Mouse (Mus musculus): ENCODE measurements around the gene Clec4g.
"Not testable (repeated sequence)": the region's sequence is repeated elsewhere in the genome, so short reads cannot be mapped to it uniquely, and the experiment has no call there.

Clec4g gene

DNA sequence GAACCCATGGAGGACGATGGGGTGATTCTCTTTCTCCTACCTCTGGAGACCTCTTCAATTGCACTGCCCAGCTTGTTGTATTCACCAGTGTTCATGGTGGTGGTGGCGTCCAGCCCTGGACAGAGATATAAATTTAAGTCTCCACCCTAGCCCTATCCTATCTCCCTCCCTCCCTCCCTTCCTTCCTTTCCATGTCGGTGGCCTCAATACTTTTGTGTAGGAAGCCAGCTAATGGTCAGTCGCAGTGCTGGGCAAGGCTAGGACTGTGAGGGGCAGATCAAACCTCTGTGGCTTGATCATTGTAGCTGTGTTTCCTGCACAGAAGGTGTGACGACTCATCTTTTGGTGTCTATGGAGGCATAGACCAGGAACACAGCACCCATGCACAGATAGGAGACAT is at the start of gene Clec4g:
TSS of gene Clec4g (minus strand) at position 101 of the 400 bp plus-strand sequence.
- no peak for DNase-seq (ENCODE audit: low spot score in 2 of 2)

DNA sequence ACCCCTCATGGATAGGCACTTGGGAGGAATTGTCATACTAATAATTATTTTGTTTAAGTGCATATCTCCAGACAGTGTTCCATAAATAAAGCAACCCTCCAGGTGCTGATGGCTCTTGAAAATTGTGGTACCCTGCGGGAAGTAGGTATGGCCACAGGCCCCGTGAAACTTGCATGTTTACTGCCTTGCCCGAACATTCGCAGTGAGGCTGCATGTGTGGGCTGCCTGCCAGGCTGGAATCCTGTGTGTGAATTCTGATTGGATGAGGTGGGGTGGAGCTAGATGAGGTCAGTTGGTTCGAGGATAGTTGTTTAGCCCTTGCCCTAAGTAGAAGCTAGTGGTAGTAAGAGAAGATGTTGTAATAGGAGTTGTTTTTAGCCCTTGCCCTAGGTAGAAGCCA is 48.2 kb upstream of the Clec4g start:
- not testable (repeated sequence) for DNase-seq (ENCODE audit: low spot score in 2 of 2)

DNA sequence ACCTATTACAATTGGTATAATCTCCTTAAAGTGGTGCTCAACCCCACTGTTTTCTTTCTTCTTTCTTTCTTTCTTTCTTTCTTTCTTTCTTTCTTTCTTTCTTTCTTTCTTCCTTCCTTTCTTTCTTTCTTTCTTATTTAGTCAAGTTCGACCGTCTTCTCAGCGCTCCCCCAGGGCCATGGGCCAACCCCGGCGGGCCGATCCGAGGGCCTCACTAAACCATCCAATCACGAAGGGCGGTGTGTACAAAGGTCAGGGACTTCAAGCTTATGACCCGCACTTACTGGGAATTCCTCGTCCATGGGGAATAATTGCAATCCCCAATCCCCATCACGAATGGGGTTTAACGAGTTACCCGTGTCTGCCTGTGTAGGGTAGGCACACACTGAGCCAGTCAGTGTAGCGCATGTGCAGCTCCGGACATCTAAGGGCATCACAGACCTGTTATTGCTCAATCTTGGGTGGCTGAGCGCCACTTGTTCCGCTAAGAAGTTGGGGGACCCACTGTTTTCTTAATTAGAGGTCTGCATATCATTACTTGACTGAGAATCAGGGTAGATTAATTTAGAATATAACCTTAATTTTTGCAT is 33.9 kb upstream of the Clec4g start:
- DNase-seq (ENCODE audit: low spot score in 2 of 2) = peak in 1 of 2 experiments; percentile 3

DNA sequence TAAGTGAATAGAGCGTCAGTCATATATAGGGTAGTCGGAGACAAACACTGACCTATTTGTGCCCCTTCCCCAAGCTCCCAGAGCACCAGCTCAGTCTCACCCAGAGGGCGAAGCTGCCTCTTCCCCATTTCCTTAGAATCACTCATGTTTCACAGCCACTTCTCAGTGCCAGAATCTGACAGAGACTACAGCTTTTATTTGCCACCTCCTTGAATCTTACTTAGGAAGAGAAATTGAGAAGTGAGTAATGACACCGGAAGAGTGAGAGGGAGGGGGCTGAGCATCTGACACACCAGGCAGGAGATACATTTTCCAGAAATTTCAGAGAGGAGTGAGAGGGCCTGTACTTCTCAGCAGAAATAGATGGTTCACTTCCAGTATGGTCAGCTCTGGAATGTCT is 28.3 kb upstream of the Clec4g start, which contains the start of gene Cd209a:
TSS of gene Cd209a (minus strand) at position 224 of the 400 bp plus-strand sequence.
- DNase-seq (ENCODE audit: low spot score in 2 of 2) = no peak

DNA sequence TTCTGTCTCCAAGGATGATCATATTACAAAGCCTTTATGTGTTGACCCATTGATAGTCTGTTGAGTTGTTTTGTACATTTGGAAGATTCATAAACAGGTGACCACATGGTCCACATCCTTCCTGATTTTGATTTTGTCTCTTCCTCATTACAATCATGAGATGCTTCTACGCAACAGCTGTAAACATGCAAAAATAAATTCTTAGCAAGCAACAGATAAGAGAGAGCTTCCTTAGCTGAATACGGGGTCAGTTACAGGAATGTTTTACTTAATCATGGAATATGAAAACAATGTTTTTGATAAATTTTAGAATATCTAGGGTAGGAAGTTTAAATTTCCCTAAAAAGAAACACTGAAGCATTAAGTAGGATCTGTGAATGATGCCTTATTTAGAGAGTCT is 16.5 kb upstream of the Clec4g start:
- DNase-seq (ENCODE audit: low spot score in 2 of 2) = no peak

DNA sequence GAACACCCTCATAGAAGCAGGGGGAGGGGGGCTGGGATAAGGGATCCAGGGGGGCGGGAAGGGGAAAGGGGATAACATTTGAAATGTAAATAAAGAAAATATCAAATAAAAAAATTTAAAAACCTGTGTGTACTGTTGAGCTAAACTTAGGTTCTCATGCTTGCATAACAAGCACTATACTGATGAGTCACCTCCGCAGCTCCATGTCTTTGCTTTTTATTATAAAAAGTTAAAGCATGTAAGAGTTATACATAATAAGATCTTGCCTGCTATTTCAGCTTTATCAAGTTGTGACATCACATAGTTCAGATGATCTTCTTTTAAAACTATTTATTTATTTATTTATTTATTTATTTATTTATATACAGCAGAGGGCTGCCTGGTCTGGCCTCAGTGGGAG is 15.1 kb upstream of the Clec4g start:
- DNase-seq (ENCODE audit: low spot score in 2 of 2) = no peak

DNA sequence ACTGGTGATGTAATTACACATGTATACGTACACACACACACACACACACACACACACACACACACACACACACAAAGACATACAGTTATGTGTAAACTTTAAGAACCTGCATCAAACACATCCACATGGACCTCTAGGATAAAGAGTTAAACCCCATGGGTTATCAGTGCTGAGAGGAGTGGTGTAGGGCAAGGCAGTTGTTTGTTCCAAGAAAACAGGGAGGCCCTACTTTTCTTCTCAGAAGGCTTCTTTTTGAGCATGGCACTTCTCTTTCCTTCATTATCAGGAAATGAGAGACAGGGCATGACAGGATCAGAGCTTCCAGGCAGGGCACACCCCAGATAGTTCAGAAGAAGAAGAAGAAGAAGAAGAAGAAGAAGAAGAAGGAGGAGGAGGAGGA is 13.6 kb upstream of the Clec4g start:
- DNase-seq (ENCODE audit: low spot score in 2 of 2) = no peak

DNA sequence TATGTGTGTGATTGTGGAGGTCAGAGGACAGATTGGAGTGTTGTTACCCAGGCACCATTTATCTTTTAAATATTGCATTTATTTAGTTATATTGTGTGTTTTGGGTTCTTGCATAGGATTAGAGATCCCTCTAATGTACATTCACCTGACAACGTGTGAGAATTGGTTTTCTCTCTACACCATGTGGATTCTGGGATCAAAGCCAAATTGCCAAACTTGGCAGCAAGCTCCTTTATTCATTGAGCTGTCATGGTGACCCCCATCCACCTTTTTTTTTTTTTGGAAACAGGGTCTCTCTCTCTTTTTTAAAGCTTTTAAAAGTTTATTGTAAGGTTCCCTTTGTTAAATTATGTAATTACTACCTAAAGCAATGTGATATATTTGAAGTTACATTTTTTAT is 590 bp upstream of the Clec4g start:
- no peak for DNase-seq (ENCODE audit: low spot score in 2 of 2)

DNA sequence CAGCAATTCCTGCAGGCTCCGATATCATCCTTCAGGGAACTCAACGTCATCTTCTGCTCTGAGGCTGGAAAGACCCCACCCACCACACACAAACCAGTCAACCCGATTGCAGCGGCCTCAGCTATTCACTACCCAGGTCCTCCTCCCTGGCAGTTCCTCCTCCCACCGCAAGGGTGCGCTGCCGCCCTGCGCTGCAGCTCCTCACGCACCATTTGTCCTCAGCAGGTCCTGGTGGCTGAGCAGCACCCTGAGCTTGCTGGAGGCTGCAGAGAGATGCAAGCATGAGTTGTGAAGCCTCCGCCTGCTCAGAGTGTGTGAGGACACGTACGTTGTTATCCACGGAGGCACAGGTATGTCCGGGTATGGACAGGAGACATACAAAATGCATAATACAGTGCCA is 1.9 kb downstream of the Clec4g start:
- peak; percentile 35 to 56 for DNase-seq (ENCODE audit: low spot score in 2 of 2)

DNA sequence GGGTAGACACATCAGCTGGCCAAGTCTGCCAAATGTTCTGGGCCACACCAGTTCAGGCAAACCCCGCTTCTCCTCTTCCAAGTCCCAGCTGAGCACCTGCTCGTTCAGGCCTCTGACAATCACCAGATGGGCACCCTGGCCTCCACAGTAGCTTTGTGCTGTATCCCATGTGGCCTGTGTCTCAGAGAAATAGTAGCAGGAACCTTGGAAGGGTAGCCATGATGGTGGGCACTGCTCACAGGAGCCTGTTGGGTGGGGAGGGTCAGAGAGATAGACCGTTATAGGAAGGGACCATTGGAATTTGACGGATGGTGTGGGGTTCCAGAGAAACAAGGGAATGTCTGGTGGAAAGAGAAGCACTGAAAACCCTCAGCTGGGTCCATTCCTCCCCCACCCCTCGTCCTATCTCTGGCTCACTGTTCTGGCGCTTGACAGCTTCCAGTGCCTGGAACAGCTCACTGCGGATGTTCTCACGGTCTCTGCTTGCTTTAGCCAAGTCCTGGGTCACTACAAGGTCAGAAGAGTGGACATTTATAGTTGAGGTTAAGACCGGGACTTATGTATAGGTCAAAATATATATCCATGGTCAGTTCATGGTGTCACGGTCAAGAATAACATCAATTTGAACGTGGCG is 3.0 kb downstream of the Clec4g start:
- DNase-seq (ENCODE audit: low spot score in 2 of 2) = no peak

DNA sequence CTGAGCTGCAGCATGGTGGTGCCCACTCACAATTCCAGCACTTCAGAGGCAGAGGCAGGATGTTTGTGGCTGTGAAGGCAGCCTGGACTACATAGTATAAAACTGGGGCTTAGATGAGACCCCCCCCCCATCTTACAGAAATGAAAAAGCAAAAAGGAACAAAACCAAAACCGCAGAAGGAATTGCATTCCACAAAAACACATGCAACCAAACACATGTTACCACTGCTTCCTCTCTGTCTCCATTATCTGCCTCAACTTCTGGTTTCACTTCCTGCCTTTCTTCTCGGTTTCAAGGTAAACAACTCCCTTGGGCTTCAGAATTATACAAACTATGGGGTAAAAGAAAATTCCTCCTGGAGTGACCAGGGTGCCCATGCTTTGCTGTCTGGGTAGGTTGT is 8.8 kb downstream of the Clec4g start:
- no peak for DNase-seq (ENCODE audit: low spot score in 2 of 2)

DNA sequence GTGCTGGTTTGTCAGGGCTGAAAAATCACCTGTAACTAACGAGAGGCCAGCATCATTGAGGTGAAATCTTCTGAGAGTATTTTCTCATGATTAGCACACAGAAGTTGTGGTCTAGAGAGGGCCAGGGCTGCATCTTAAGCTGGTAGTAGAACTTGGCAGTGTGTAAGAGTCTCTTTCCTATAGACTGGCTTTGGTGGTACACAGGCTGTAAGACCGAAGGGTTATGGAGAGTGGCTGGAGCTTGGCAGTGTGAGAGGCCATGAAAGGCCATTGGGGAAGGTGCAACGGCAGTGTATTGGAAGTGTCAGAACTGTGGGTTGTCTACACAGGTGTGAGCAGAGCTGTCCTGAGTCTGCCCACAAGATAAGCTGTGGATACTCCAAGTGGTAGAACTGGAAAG is 10.1 kb downstream of the Clec4g start:
- no peak for DNase-seq (ENCODE audit: low spot score in 2 of 2)

DNA sequence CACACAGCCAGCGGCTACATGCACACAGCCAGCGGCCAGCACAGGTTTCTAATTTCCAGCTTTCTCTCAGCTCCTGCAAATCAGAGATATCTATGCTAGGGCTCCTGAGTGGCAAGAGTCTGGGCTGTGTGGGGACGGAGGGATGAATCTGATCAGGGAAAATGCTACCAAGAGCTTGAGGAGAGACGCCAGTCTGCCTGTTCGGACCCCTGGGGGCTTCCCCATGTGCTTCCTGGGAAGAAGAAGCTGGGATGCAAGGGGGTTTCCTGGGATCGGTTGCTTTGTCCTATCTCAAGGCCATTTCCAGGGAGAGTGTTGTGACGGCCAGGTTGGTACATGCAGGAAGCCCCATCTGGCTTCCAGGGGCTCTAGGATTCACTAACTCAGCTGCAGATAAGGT is 12.8 kb downstream of the Clec4g start:
- DNase-seq (ENCODE audit: low spot score in 2 of 2) = no peak

DNA sequence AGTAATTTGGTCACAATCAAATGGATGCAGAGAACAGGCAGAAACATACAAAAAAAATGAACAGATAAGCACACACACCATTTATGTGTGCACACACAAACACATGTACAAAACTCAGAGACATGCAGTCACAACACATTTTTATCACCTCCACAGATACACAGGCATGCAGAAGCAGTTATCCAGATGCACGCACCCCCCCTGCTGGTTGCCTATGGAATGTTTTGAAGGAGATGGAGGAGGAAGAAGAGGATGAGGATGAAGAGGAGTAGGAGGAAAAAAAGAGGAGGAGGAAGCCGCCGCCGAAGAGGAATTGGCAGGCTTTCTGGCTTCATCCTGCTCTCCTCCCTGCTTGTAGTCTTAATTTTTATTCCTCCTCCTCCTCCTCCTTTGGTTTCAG is 14.7 kb downstream of the Clec4g start:
- DNase-seq (ENCODE audit: low spot score in 2 of 2) = no peak

DNA sequence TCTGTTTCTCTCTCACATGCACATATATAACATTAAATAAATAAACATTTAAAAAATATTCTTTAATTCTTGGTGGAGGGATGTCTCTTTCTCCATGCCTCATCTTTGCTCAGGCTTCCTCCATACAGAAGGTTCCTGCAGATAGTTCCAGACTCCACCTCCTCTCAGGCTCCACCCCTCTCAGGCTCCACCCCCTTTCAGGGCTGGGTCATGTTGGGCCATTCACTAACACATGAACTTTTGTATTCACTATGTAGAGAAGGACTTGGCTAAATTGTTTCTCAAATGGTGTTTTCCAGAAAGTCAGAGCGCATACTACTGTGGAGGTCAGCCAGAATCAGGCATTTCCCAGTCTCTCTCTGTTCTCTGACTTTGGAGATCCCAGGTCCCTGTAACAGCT is 19.0 kb downstream of the Clec4g start:
- no peak for DNase-seq (ENCODE audit: low spot score in 2 of 2)

DNA sequence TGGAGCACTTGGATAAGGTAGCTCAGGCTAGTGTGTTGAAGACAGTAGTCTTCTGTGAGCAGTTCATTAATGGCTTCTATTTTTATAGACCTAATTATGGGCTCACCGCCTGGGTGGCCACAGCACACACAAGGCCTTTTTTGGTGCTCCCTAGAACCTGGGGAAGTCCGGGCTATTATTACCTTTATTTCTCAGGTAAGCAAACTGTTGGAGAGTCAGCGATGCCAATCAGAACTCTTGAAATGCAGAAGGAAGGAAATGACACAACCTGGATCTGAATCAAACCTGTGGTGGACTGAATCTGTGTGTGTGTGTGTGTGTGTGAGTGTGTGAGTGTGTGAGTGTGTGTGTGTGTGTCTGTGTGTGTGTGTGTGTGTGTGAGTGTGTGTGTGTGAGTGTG is 26.3 kb downstream of the Clec4g start, which contains the start of gene Fcer2a:
TSS of gene Fcer2a (minus strand) at position 55 of the 400 bp plus-strand sequence.
- DNase-seq (ENCODE audit: low spot score in 2 of 2) = no peak

DNA sequence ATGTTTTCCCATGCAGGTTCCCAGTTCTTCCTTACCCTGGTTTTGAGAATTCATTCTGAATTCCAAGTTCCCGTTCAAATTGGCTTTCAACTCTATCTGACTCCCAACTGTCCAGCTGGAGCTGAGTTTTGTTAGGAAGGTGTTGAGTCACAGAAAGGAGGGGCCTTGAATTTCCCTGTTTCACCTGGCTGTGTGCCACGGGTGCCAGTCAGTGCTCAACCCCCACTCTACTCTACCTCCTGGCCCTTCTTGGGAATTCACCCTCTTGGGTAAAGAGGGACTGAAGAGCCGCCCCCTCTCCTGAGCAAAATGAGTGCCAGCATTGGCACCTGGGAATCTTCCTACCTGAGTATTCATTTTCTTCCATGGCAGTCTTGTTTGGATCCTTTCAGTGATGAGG is 29.7 kb downstream of the Clec4g start:
- no peak for DNase-seq (ENCODE audit: low spot score in 2 of 2)

DNA sequence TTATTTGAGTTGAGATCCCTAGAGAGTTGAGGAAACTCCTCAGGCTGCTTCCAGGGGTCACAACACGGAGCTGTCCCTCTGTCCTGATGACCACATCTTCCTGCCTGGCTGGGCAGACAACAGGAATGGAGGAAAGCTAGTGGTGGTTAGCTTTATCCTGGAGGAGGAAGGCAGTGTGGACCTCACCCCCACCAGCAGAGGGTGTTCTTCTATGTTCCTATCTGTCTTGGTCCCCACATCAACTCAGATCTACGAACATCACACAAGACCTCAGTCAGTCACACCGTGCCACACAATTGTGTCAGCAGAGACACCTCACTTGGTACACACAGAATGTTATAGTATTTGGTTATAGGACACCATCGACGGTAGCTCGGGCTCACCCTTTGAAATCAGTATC is 32.9 kb downstream of the Clec4g start:
- DNase-seq (ENCODE audit: low spot score in 2 of 2) = no peak

DNA sequence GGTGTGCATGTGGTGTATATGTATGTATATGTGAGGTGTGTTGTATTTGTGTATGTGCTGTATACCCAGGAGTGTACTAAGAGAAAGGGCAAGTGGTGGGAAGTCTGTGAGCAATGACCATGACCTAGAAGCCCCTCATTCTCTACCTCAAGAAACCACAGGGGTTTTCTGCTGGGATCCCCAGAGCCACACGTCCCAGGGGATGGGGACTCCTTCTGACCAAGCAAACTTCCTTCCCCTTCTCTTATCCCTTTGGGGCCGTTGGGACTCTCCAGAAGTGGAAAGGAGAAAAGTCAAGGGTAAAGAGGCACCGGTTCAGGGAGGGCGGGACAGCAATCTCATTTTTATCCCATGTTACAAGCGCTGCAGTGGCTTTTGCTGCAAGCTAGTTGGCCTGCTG is 35.0 kb downstream of the Clec4g start:
- DNase-seq (ENCODE audit: low spot score in 2 of 2) = no peak

DNA sequence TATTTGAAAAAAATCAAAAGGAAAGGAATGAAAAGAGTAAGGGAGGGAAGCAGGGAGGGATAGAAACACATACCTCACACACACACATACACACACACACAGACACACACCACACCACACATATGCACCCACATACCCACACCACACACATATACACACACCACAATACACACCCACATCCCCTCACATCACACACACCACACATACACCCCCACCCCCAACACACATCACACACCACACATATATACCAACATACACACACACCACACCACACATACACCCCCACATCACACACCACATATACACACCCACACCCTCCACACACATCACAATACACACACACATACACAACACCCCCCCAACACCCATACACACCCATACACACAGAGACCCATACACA is 35.9 kb downstream of the Clec4g start:
- DNase-seq (ENCODE audit: low spot score in 2 of 2) = no peak

DNA sequence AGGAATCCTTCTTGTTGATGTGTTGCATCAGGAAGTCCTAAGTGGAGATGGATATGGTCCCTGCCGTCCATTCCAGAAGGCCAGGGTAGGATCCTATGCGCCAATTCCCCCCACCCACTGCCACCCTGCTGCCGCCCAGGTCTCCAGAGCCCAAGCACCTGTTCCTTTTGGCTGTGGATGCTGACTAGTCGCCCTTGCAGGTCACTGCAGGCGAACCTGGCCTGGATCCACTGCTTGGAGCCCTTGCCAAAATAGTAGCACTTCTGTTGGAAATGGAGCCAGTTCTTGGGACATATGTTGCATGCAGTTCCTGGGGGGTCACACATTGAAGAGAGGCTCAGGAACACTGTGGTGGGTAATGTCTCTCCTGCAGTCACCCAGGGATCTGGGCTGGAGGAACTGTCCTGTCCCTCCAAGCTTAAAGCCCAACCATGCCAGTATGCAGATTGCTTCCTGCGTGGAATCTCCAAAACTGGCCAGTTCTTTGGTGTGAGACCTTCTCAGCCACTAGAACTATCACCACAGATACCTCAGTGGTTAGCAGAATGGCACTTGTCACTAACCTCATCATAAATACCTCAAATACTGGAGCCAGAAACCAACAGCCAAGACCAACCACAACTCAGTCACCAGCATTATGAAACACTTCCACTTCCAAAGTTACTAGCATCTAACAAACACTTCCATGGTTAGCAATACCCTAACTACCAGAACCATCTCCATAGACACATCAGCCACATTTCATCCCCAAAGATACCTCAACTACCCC is 36.9 kb downstream of the Clec4g start:
- no peak for DNase-seq (ENCODE audit: low spot score in 2 of 2)

DNA sequence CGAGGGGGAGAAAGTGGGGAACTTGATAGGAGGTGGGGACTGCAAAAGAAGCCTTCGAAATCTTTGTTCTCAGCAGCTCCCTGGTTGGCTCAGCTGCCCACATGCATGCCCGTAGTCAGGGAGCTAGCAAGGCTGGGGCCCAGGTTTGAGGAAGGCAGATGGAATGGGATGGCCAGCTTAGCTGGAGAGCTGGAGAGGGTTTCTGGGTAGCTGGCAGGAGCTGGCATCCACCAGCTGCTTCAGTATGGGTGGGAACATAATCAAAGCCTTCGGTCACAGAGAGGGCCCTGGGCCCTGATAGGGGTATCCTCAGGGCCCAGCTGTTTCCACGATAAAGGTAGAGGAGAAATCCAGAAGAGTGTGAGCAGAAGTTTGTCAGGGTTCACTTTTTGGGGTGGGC is 38.0 kb downstream of the Clec4g start:
- no peak for DNase-seq (ENCODE audit: low spot score in 2 of 2)

DNA sequence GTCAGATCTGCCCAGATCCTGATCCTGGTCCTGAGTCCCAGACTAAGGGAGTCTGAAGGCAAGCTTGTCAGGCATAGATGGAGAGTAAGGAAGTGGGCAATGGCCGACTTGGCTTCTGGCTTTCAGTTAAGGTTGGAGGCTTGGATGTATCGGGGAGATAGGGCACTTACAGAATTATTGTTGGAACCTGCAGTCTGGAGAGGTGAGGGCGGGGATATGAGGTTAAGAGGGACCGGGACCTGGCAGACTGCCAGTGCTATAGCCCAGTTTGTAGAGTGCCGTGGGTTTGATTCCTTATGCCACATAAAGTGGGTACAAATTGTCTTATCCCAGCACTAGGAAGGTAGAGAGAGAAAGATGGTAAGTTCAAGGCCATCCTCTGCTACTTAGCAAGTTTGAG is 40.8 kb downstream of the Clec4g start:
- no peak for DNase-seq (ENCODE audit: low spot score in 2 of 2)

Measured in urinary bladder, adult 18-20 months (tissue).